In the genomic region with DNA sequence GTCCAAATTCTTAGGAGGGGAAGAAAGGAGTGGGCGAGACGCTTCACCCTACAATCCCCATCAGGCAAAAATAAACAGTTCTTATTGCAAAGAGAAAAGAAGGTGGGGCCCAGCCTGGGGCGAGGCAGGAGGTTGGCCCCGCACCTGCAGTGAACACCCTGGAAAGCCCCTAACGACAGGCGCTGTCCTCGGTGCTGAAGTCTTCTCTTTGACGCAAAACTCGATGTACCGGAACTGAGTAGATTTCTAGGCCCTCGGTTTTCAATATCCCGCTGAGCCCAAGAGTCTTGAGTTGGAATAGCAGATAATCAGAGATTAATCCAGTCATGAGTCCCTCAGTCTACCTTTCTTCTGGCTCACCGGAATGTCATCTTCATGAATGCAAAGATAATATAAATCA, we compare ENCODE assay signal across 8 mouse cellular contexts. TPM values are rescaled to one million over a fixed set of nuclear protein-coding genes. Genes with fewer than 3 reads are reported as not detected.
DNase-seq lines count a peak whose midpoint lies in the region; ATAC-seq lines count a peak whose summit lies in the region.

No protein-coding gene starts in this region.

- H3K27ac ChIP-seq in forebrain, embryonic 14.5 days (ENCODE audit: low read depth, low read length): 0 out of 2 replicates have a peak overlapping the region, but pooled peaks have one; percentile 44
- H3K27ac ChIP-seq in midbrain, embryonic 14.5 days (replicated peaks; ENCODE audit: low read depth, low read length): peak overlapping the region; percentile 94
- no peak overlapping the region for H3K27ac ChIP-seq in stomach, embryonic 14.5 days (ENCODE audit: low read length)

- DNase-seq in cerebellum, postnatal 10 days: peak; percentile 45 to 50
- no peak for DNase-seq in cerebellum, adult 8-10 months
- peak; percentile 93 for DNase-seq in R1 (ENCODE audit: low read depth, low spot score)
- peak; percentile 68 for DNase-seq in forebrain, embryonic 14.5 days (ENCODE audit: low spot score)
- DNase-seq in kidney, postnatal 14 days: peak; percentile 79
- peak; percentile 78 for DNase-seq in midbrain, embryonic 14.5 days
- no peak for DNase-seq in layer of hippocampus, postnatal 14 days (ENCODE audit: low spot score in 2 of 2)

- H3K4me3 ChIP-seq in forebrain, embryonic 14.5 days (ENCODE audit: low read depth, low read length): 0 out of 2 replicates have a peak overlapping the region, but pooled peaks have one; percentile 1
- peak overlapping the region; percentile 20 for H3K4me3 ChIP-seq in midbrain, embryonic 14.5 days (replicated peaks; ENCODE audit: low read depth, low read length)
- H3K4me3 ChIP-seq in stomach, embryonic 14.5 days (ENCODE audit: low read depth, low read length): no peak overlapping the region

- no peaks in the 10 kb centered on the region; the same call in 1 of the 2 replicates for H3K4me1 ChIP-seq in forebrain, embryonic 14.5 days (ENCODE audit: control insufficient read depth, insufficient read depth, low read length)
- no peaks in the 10 kb centered on the region for H3K4me1 ChIP-seq in midbrain, embryonic 14.5 days (ENCODE audit: control insufficient read depth, insufficient read depth, low read length)
- H3K4me1 ChIP-seq in stomach, embryonic 14.5 days (ENCODE audit: control insufficient read depth, insufficient read depth, low read length): peaks cover 3% of the 10 kb centered on the region; the same call in 1 of the 2 replicates

- no peaks in the 10 kb centered on the region for H3K36me3 ChIP-seq in forebrain, embryonic 14.5 days (ENCODE audit: control insufficient read depth, insufficient read depth, low read length)
- no peaks in the 10 kb centered on the region for H3K36me3 ChIP-seq in midbrain, embryonic 14.5 days (ENCODE audit: control insufficient read depth, insufficient read depth, low read length)
- H3K36me3 ChIP-seq in stomach, embryonic 14.5 days (ENCODE audit: control insufficient read depth, insufficient read depth, low read length): no peaks in the 10 kb centered on the region

- no peaks in the 10 kb centered on the region for H3K9me3 ChIP-seq in forebrain, embryonic 14.5 days (replicated peaks; ENCODE audit: control insufficient read depth, low read length)
- no peaks in the 10 kb centered on the region for H3K9me3 ChIP-seq in midbrain, embryonic 14.5 days (ENCODE audit: control insufficient read depth, low read length)
- H3K9me3 ChIP-seq in stomach, embryonic 14.5 days (ENCODE audit: control insufficient read depth, low read depth, low read length): no peaks in the 10 kb centered on the region

- H3K27me3 ChIP-seq in forebrain, embryonic 14.5 days (replicated peaks; ENCODE audit: control insufficient read depth, insufficient read depth, low read length): peaks cover 45% of the 10 kb centered on the region
- peaks cover 33% of the 10 kb centered on the region for H3K27me3 ChIP-seq in midbrain, embryonic 14.5 days (ENCODE audit: control insufficient read depth, insufficient read depth, low read length)
- H3K27me3 ChIP-seq in stomach, embryonic 14.5 days (ENCODE audit: control insufficient read depth, insufficient read depth, low read length): peaks cover 53% of the 10 kb centered on the region

- H3K4me2 ChIP-seq in forebrain, embryonic 14.5 days (ENCODE audit: low read length): peak overlapping the region; percentile 68
- H3K4me2 ChIP-seq in midbrain, embryonic 14.5 days (ENCODE audit: low read length): peak overlapping the region; percentile 66
- H3K4me2 ChIP-seq in stomach, embryonic 14.5 days (replicated peaks; ENCODE audit: low read depth, low read length): no peak overlapping the region

- 1% methylated on average over 13 of the region's 13 CpGs for WGBS in forebrain, embryonic 14.5 days
- under 1% methylated on average over 13 of the region's 13 CpGs for WGBS in midbrain, embryonic 14.5 days
- WGBS in stomach, embryonic 14.5 days: under 1% methylated on average over 13 of the region's 13 CpGs

- no peak for ATAC-seq in forebrain, embryonic 14.5 days
- no peak for ATAC-seq in midbrain, embryonic 14.5 days (ENCODE audit: low FRiP score, low TSS enrichment)
- peak; percentile 46; the same call in 1 of the 2 replicates for ATAC-seq in stomach, embryonic 14.5 days (ENCODE audit: insufficient number of reproducible peaks, insufficient read depth, low FRiP score, low read depth)

- H3K9ac ChIP-seq in forebrain, embryonic 14.5 days (ENCODE audit: low read length): no peak overlapping the region
- peak overlapping the region; percentile 34 for H3K9ac ChIP-seq in midbrain, embryonic 14.5 days (replicated peaks; ENCODE audit: low read length)
- no peak overlapping the region for H3K9ac ChIP-seq in stomach, embryonic 14.5 days (replicated peaks; ENCODE audit: low read depth, low read length)

RNA-seq across cellular contexts. Expression of gene Gad1, which starts 6.6 kb away (rescaled TPM):
- 46.4 and 70.4 TPM in 2 replicates for polyA plus RNA-seq in forebrain, embryonic 14.5 days (2014; fragmentation: Nextera tagmentation; extraction: Ambion mirVana)
- polyA plus RNA-seq in midbrain, embryonic 14.5 days (2014; fragmentation: Nextera tagmentation; extraction: Ambion mirVana): 111 and 113 TPM in 2 replicates
- polyA plus RNA-seq in stomach, embryonic 14.5 days (2014; fragmentation: Nextera tagmentation; extraction: Ambion mirVana): 0.30 and 0.62 TPM in 2 replicates
- total RNA-seq in layer of hippocampus, postnatal 14 days (2021): 100 to 1,000 TPM; 248 to 268 TPM

RNA-seq across cellular contexts. Expression of gene Erich2, which starts 50.9 kb away (rescaled TPM):
- polyA plus RNA-seq in forebrain, embryonic 14.5 days (2014; fragmentation: Nextera tagmentation; extraction: Ambion mirVana): 1.8 and 2.8 TPM in 2 replicates
- polyA plus RNA-seq in midbrain, embryonic 14.5 days (2014; fragmentation: Nextera tagmentation; extraction: Ambion mirVana): 1.00 and 2.3 TPM in 2 replicates
- polyA plus RNA-seq in stomach, embryonic 14.5 days (2014; fragmentation: Nextera tagmentation; extraction: Ambion mirVana): 4.0 and 5.4 TPM in 2 replicates
- 1 to 10 TPM in 1 of 2 experiments, under 1 TPM in 1; 0.72 to 1.1 TPM for total RNA-seq in layer of hippocampus, postnatal 14 days (2021)

Comparison
In these comparisons a context has a peak if more than half of its experiments do, and no peak if none do; other contexts are left out.
1. DNase-seq: peak in cerebellum, postnatal 10 days (2 of 2), R1 (single experiment), forebrain, embryonic 14.5 days (single experiment), kidney, postnatal 14 days (single experiment) and midbrain, embryonic 14.5 days (single experiment); none in cerebellum, adult 8-10 months (single experiment) and layer of hippocampus, postnatal 14 days (0 of 2).
2. RNA of gene Gad1, which starts 6.6 kb away (polyA plus RNA-seq): 111 to 113 TPM in midbrain, embryonic 14.5 days and 46.4 to 70.4 TPM in forebrain, embryonic 14.5 days; 0.30 to 0.62 TPM in stomach, embryonic 14.5 days; every median in the first group is over 10 times any median in the second.